8 mouse cellular contexts compared by ENCODE assay signal in genomic region chr7:48788851-48789572, GRCm38 (mm10). TPM values are rescaled to one million over a fixed set of nuclear protein-coding genes. Genes with fewer than 3 reads are reported as not detected.
A peak's percentile ranks its signal among the peaks of the same experiment; 100 is the strongest.
DNase-seq lines count a peak whose midpoint lies in the region; ATAC-seq lines count a peak whose summit lies in the region.

Zdhhc13 (plus strand) TSS chr7:48789003.

- no peaks in the 10 kb centered on the region for H3K36me3 ChIP-seq in hindbrain, embryonic 11.5 days (ENCODE audit: control insufficient read depth, insufficient read depth, low read length)

- ATAC-seq in hindbrain, embryonic 11.5 days (ENCODE audit: low FRiP score), result peak; percentile 99

- no peaks in the 10 kb centered on the region for H3K4me1 ChIP-seq in hindbrain, embryonic 11.5 days (replicated peaks; ENCODE audit: control insufficient read depth, insufficient read depth, low read length)

- no peaks in the 10 kb centered on the region for H3K9me3 ChIP-seq in hindbrain, embryonic 11.5 days (ENCODE audit: control insufficient read depth, low read length)

- H3K27me3 ChIP-seq in hindbrain, embryonic 11.5 days (ENCODE audit: control insufficient read depth, insufficient read depth, low read length), result no peaks in the 10 kb centered on the region

- DNase-seq in Muller cell, postnatal 12 days (ENCODE audit: inconsistent ontology term), result peak; percentile 94
- peak; percentile 94 for DNase-seq in cerebellum, adult 9-11 months
- peak; percentile 93 to 96 for DNase-seq in frontal cortex, adult 2 months (ENCODE audit: extremely low spot score in 1 of 2, low spot score in 1 of 2)
- peak; percentile 94 for DNase-seq in hindbrain, embryonic 11.5 days (ENCODE audit: low spot score)
- DNase-seq in layer of hippocampus, postnatal 10 days (ENCODE audit: low spot score in 2 of 2), result peak; percentile 89 to 93
- peak; percentile 96 for DNase-seq in lung, postnatal 10 days
- peak; percentile 90 for DNase-seq in ovary, postnatal 36 days (ENCODE audit: low spot score)
- DNase-seq in thymus, postnatal 25 days, result peak; percentile 95

- 1% methylated on average over 57 of the region's 57 CpGs for WGBS in hindbrain, embryonic 11.5 days

- H3K4me3 ChIP-seq in hindbrain, embryonic 11.5 days (ENCODE audit: low read depth, low read length), result peak within 1 kb of the TSS; percentile 68

- H3K4me2 ChIP-seq in hindbrain, embryonic 11.5 days (replicated peaks; ENCODE audit: low read depth, low read length), result peak within 1 kb of the TSS; percentile 68

- H3K27ac ChIP-seq in hindbrain, embryonic 11.5 days (ENCODE audit: low read depth, low read length), result peak within 1 kb of the TSS; percentile 14; the same call in 1 of the 2 replicates

- peak within 1 kb of the TSS; percentile 72 for H3K9ac ChIP-seq in hindbrain, embryonic 11.5 days (ENCODE audit: low read depth, low read length)

RNA-seq across cellular contexts. Expression of gene Zdhhc13, which starts in this region (rescaled TPM):
- 23.7 and 26.7 TPM in 2 replicates for polyA plus RNA-seq in frontal cortex, adult 2 months (2012; rRNA removed)
- 38.3 and 40.9 TPM in 2 replicates for polyA plus RNA-seq in hindbrain, embryonic 11.5 days (2014; fragmentation: Nextera tagmentation; extraction: Ambion mirVana)
- total RNA-seq in layer of hippocampus, postnatal 10 days (2021), result 10 to 100 TPM; 24.0 to 36.3 TPM

Comparison
In these comparisons a context has a peak if more than half of its experiments do, and no peak if none do; other contexts are left out.
1. Peak in every context shown above with its lines: DNase-seq, ATAC-seq, H3K4me3 ChIP-seq and H3K27ac ChIP-seq.